ENCODE assay signal across 18 mouse cellular contexts in genomic region chr1:189664061-189664872, GRCm38 (mm10). TPM values are rescaled to one million over a fixed set of nuclear protein-coding genes. Genes with fewer than 3 reads are reported as not detected.
DNase-seq lines count a peak whose midpoint lies in the region; ATAC-seq and TF ChIP-seq lines count a peak whose summit lies in the region.
"Had no signal": no experiment of that assay in that cellular context is flagged by ENCODE, and none has a peak within 500 bp of the region (broad histone marks: within the 10 kb centered on the region; RNA-seq: fewer than 3 reads in every experiment).

No protein-coding gene starts in this region.

- H3K4me3 ChIP-seq in forebrain, embryonic 12.5 days (replicated peaks), result no peak overlapping the region
- no peak overlapping the region for H3K4me3 ChIP-seq in forebrain, embryonic 11.5 days (ENCODE audit: low read depth, low read length)
- H3K4me3 ChIP-seq in forebrain, postnatal 0 days (ENCODE audit: low read depth, low read length), result no peak overlapping the region
- H3K4me3 ChIP-seq: embryonic facial prominence, embryonic 12.5 days; heart, embryonic 10.5 days had no signal

- H3K4me2 ChIP-seq in forebrain, embryonic 12.5 days, result no peak overlapping the region
- H3K4me2 ChIP-seq in forebrain, embryonic 11.5 days (ENCODE audit: low read depth, low read length, severe bottlenecking), result no peak overlapping the region
- H3K4me2 ChIP-seq in forebrain, postnatal 0 days (ENCODE audit: low read depth), result no peak overlapping the region
- H3K4me2 ChIP-seq: embryonic facial prominence, embryonic 12.5 days; hindbrain, embryonic 14.5 days had no signal

- no peak for TF ChIP-seq POLR2A in brain, embryonic 14.5 days (IDR thresholded peaks at IDR 0.05; ENCODE audit: borderline replicate concordance, extremely low read depth, insufficient read depth, insufficient read length, poor library complexity, severe bottlenecking)

- WGBS in forebrain, embryonic 12.5 days, result 54% methylated on average over 10 of the region's 10 CpGs
- WGBS in forebrain, embryonic 11.5 days, result 64% methylated on average over 10 of the region's 10 CpGs
- 43% methylated on average over 10 of the region's 10 CpGs for WGBS in forebrain, postnatal 0 days

- H3K9ac ChIP-seq in forebrain, embryonic 12.5 days, result no peak overlapping the region
- H3K9ac ChIP-seq in forebrain, embryonic 11.5 days (ENCODE audit: low read length), result no peak overlapping the region
- no peak overlapping the region for H3K9ac ChIP-seq in forebrain, postnatal 0 days
- H3K9ac ChIP-seq: embryonic facial prominence, embryonic 12.5 days; hindbrain, embryonic 14.5 days had no signal

- 0 out of 2 replicates have a peak overlapping the region, but pooled peaks have one; percentile 6 for H3K27ac ChIP-seq in forebrain, embryonic 12.5 days
- H3K27ac ChIP-seq in forebrain, embryonic 11.5 days (ENCODE audit: low read depth, low read length), result no peak overlapping the region
- no peak overlapping the region for H3K27ac ChIP-seq in forebrain, postnatal 0 days (ENCODE audit: low read depth, low read length)
- H3K27ac ChIP-seq: embryonic facial prominence, embryonic 12.5 days; heart, embryonic 10.5 days; hindbrain, embryonic 14.5 days had no signal

- H3K9me3 ChIP-seq in forebrain, embryonic 12.5 days, result no peaks in the 10 kb centered on the region
- H3K9me3 ChIP-seq in forebrain, embryonic 11.5 days (ENCODE audit: control insufficient read depth, low read length), result no peaks in the 10 kb centered on the region
- H3K9me3 ChIP-seq in forebrain, postnatal 0 days (ENCODE audit: low read length), result no peaks in the 10 kb centered on the region
- H3K9me3 ChIP-seq: embryonic facial prominence, embryonic 12.5 days; heart, embryonic 10.5 days had no signal

- no peak for DNase-seq in forebrain, embryonic 11.5 days (ENCODE audit: low spot score)
- DNase-seq in left cerebral cortex, postnatal 4 days, result peak; percentile 31
- DNase-seq in left cerebral cortex, postnatal 25 days (ENCODE audit: low spot score in 2 of 2), result no peak
- DNase-seq in brain, embryonic 14.5 days (ENCODE audit: low read depth), result peak; percentile 53
- DNase-seq in forebrain, postnatal 0 days, result no peak
- DNase-seq in cerebellum, adult 9-11 months, result no peak
- no peak for DNase-seq in urinary bladder, postnatal 14 days (ENCODE audit: low spot score)
- DNase-seq: adrenal gland, postnatal 10 days; gastrocnemius, postnatal 36 days; heart, adult 18-20 months; heart, postnatal 10 days; kidney, adult 2 months had no signal

- no peak for ATAC-seq in forebrain, embryonic 12.5 days (ENCODE audit: low FRiP score)
- ATAC-seq in forebrain, embryonic 11.5 days (replicated peaks; ENCODE audit: low FRiP score), result no peak; the same call in 1 of the 2 replicates
- peak; percentile 52; the same call in 1 of the 2 replicates for ATAC-seq in forebrain, postnatal 0 days
- ATAC-seq: intestine, embryonic 16.5 days; Patski had no signal

- intact Hi-C loops in left cerebral cortex, postnatal 4 days (cut with DNase I), result no loop called here
- intact Hi-C loops in left cerebral cortex, postnatal 25 days (cut with DNase I), result no loop called here

- H3K27me3 ChIP-seq in forebrain, embryonic 12.5 days, result no peaks in the 10 kb centered on the region
- H3K27me3 ChIP-seq in forebrain, embryonic 11.5 days (ENCODE audit: control insufficient read depth, insufficient read depth, low read length), result no peaks in the 10 kb centered on the region
- no peaks in the 10 kb centered on the region for H3K27me3 ChIP-seq in forebrain, postnatal 0 days (ENCODE audit: insufficient read depth, low read length)
- H3K27me3 ChIP-seq: embryonic facial prominence, embryonic 12.5 days; Patski had no signal

- H3K4me1 ChIP-seq in forebrain, embryonic 12.5 days, result no peaks in the 10 kb centered on the region
- H3K4me1 ChIP-seq in forebrain, embryonic 11.5 days (replicated peaks; ENCODE audit: control insufficient read depth, insufficient read depth, low read length), result no peaks in the 10 kb centered on the region
- peaks cover 6% of the 10 kb centered on the region; the same call in 1 of the 2 replicates for H3K4me1 ChIP-seq in forebrain, postnatal 0 days (ENCODE audit: insufficient read depth)
- H3K4me1 ChIP-seq: embryonic facial prominence, embryonic 12.5 days; heart, embryonic 10.5 days had no signal

- peaks cover 53% of the 10 kb centered on the region for H3K36me3 ChIP-seq in forebrain, embryonic 12.5 days (replicated peaks)
- peaks cover 11% of the 10 kb centered on the region; the same call in 1 of the 2 replicates for H3K36me3 ChIP-seq in forebrain, embryonic 11.5 days (ENCODE audit: control insufficient read depth, insufficient read depth, low read length)
- H3K36me3 ChIP-seq in forebrain, postnatal 0 days (ENCODE audit: insufficient read depth), result no peaks in the 10 kb centered on the region

- TF ChIP-seq CTCF in brain, embryonic 14.5 days (IDR thresholded peaks at IDR 0.05; ENCODE audit: borderline replicate concordance, extremely low read depth, insufficient read depth, insufficient read length), result no peak
- TF ChIP-seq CTCF in forebrain, postnatal 0 days (IDR thresholded peaks at IDR 0.05; ENCODE audit: low read depth), result no peak

RNA-seq across cellular contexts. Expression of gene Cenpf, which starts 23.6 kb away (rescaled TPM):
- polyA plus RNA-seq in forebrain, embryonic 12.5 days (2016; fragmentation: Nextera tagmentation; extraction: Ambion mirVana), result 153 and 164 TPM in 2 replicates
- 127 and 150 TPM in 2 replicates for polyA plus RNA-seq in forebrain, embryonic 11.5 days (2014; fragmentation: Nextera tagmentation; extraction: Ambion mirVana)
- total RNA-seq in left cerebral cortex, postnatal 4 days (2021), result 1 to 10 TPM; 7.2 to 8.1 TPM
- total RNA-seq in left cerebral cortex, postnatal 25 days (2021), result under 1 TPM; 0.48 to 0.53 TPM
- 10.9 and 11.3 TPM in 2 replicates for polyA plus RNA-seq in brain, embryonic 14.5 days (2012; rRNA removed)
- total RNA-seq in forebrain, postnatal 0 days (2014; rRNA removed), result 3.0 and 6.4 TPM in 2 replicates
- 9.0 and 14.5 TPM in 2 replicates for polyA plus RNA-seq in forebrain, postnatal 0 days (2015; fragmentation: Nextera tagmentation; extraction: Ambion mirVana)

Comparison
In these comparisons a context has a peak if more than half of its experiments do, and no peak if none do; other contexts are left out.
1. DNase-seq: peak in left cerebral cortex, postnatal 4 days (single experiment) and brain, embryonic 14.5 days (single experiment); none in forebrain, embryonic 11.5 days (single experiment), left cerebral cortex, postnatal 25 days (0 of 2), forebrain, postnatal 0 days (single experiment), cerebellum, adult 9-11 months (single experiment) and urinary bladder, postnatal 14 days (single experiment).